11 mouse cellular contexts compared by ENCODE assay signal in genomic region chr16:5885690-5886050, GRCm38 (mm10). TPM values are rescaled to one million over a fixed set of nuclear protein-coding genes. Genes with fewer than 3 reads are reported as not detected.
DNase-seq lines count a peak whose midpoint lies in the region; ATAC-seq lines count a peak whose summit lies in the region.
"Had no signal": no experiment of that assay in that cellular context is flagged by ENCODE, and none has a peak within 500 bp of the region (broad histone marks: within the 10 kb centered on the region; RNA-seq: fewer than 3 reads in every experiment).

No protein-coding gene starts in this region.

- H3K9me3 ChIP-seq in liver, embryonic 11.5 days (ENCODE audit: control insufficient read depth, low read length), result no peaks in the 10 kb centered on the region
- H3K9me3 ChIP-seq in liver, embryonic 12.5 days (replicated peaks), result no peaks in the 10 kb centered on the region
- no peaks in the 10 kb centered on the region for H3K9me3 ChIP-seq in limb, embryonic 10.5 days (replicated peaks)
- H3K9me3 ChIP-seq in stomach, embryonic 15.5 days, result no peaks in the 10 kb centered on the region
- H3K9me3 ChIP-seq: limb, embryonic 15.5 days had no signal

- no peak overlapping the region for H3K9ac ChIP-seq in liver, embryonic 11.5 days (ENCODE audit: low read depth, low read length)
- no peak overlapping the region for H3K9ac ChIP-seq in liver, embryonic 12.5 days
- no peak overlapping the region for H3K9ac ChIP-seq in stomach, embryonic 15.5 days
- H3K9ac ChIP-seq: limb, embryonic 15.5 days had no signal

- H3K27me3 ChIP-seq in liver, embryonic 11.5 days (replicated peaks; ENCODE audit: control insufficient read depth, insufficient read depth, low read length), result peaks cover 25% of the 10 kb centered on the region
- H3K27me3 ChIP-seq in liver, embryonic 12.5 days (replicated peaks), result peaks cover 34% of the 10 kb centered on the region
- peaks cover 53% of the 10 kb centered on the region for H3K27me3 ChIP-seq in limb, embryonic 10.5 days (ENCODE audit: low read depth, poor library complexity, severe bottlenecking)
- peaks cover 28% of the 10 kb centered on the region for H3K27me3 ChIP-seq in stomach, embryonic 15.5 days (replicated peaks)

- H3K4me2 ChIP-seq in liver, embryonic 11.5 days, result no peak overlapping the region; the same call in 1 of the 2 replicates
- no peak overlapping the region for H3K4me2 ChIP-seq in liver, embryonic 12.5 days
- H3K4me2 ChIP-seq in stomach, embryonic 15.5 days, result peak overlapping the region; percentile 37

- no peak for ATAC-seq in liver, embryonic 11.5 days (replicated peaks; ENCODE audit: low FRiP score)
- ATAC-seq in liver, embryonic 12.5 days, result no peak
- ATAC-seq in stomach, embryonic 15.5 days (ENCODE audit: insufficient read depth, low FRiP score, low read depth), result no peak

- no peaks in the 10 kb centered on the region for H3K4me1 ChIP-seq in liver, embryonic 11.5 days (replicated peaks; ENCODE audit: control insufficient read depth, insufficient read depth, low read length)
- no peaks in the 10 kb centered on the region for H3K4me1 ChIP-seq in liver, embryonic 12.5 days
- H3K4me1 ChIP-seq in limb, embryonic 10.5 days, result peaks cover 6% of the 10 kb centered on the region; the same call in 1 of the 2 replicates
- no peaks in the 10 kb centered on the region for H3K4me1 ChIP-seq in stomach, embryonic 15.5 days

- peak; percentile 3 for DNase-seq in embryo, embryonic 11 days
- no peak for DNase-seq in embryo, embryonic 10.5 days (ENCODE audit: low spot score)
- no peak for DNase-seq in liver, embryonic 11.5 days (ENCODE audit: low spot score)
- DNase-seq in limb, embryonic 10.5 days (ENCODE audit: low spot score), result no peak
- no peak for DNase-seq in left cerebral cortex, postnatal 36 days (ENCODE audit: low spot score in 2 of 2)
- DNase-seq in spleen, postnatal 14 days (ENCODE audit: low spot score in 2 of 2), result no peak
- DNase-seq: kidney, adult 11 months had no signal

- no peak overlapping the region for H3K27ac ChIP-seq in liver, embryonic 11.5 days (ENCODE audit: low read depth, low read length)
- H3K27ac ChIP-seq in liver, embryonic 12.5 days, result no peak overlapping the region
- H3K27ac ChIP-seq in limb, embryonic 10.5 days, result no peak overlapping the region
- H3K27ac ChIP-seq in stomach, embryonic 15.5 days, result no peak overlapping the region
- H3K27ac ChIP-seq: limb, embryonic 15.5 days had no signal

- H3K36me3 ChIP-seq in liver, embryonic 11.5 days (ENCODE audit: control insufficient read depth, insufficient read depth, low read length), result no peaks in the 10 kb centered on the region
- no peaks in the 10 kb centered on the region for H3K36me3 ChIP-seq in liver, embryonic 12.5 days
- H3K36me3 ChIP-seq in limb, embryonic 10.5 days, result no peaks in the 10 kb centered on the region
- no peaks in the 10 kb centered on the region for H3K36me3 ChIP-seq in stomach, embryonic 15.5 days
- H3K36me3 ChIP-seq: limb, embryonic 15.5 days had no signal

- 0 out of 2 replicates have a peak overlapping the region, but pooled peaks have one; percentile 26 for H3K4me3 ChIP-seq in liver, embryonic 11.5 days (ENCODE audit: low read depth, low read length)
- no peak overlapping the region for H3K4me3 ChIP-seq in liver, embryonic 12.5 days
- peak overlapping the region; percentile 32 for H3K4me3 ChIP-seq in limb, embryonic 10.5 days
- peak overlapping the region; percentile 21; the same call in 1 of the 2 replicates for H3K4me3 ChIP-seq in stomach, embryonic 15.5 days (replicated peaks)
- H3K4me3 ChIP-seq: erythroblast, embryonic 14.5 days had no signal

- intact Hi-C loops in left cerebral cortex, postnatal 36 days (cut with DNase I), result loop anchor here (10.0 kb wide), 1 partner anchor 599 kb away; no protein-coding TSS in a partner anchor

- WGBS in liver, embryonic 11.5 days, result 7% methylated on average over 15 of the region's 15 CpGs
- WGBS in liver, embryonic 12.5 days (ENCODE audit: insufficient replicate concordance), result 6% methylated on average over 15 of the region's 15 CpGs
- WGBS in limb, embryonic 10.5 days, result 5% methylated on average over 15 of the region's 15 CpGs
- 8% methylated on average over 15 of the region's 15 CpGs for WGBS in stomach, embryonic 15.5 days

RNA-seq across cellular contexts. Expression of gene Rbfox1, which starts 0.5 kb away (rescaled TPM):
- polyA plus RNA-seq in liver, embryonic 11.5 days (2014; fragmentation: Nextera tagmentation; extraction: Ambion mirVana), result 1.2 and 1.4 TPM in 2 replicates
- 0.18 and 0.21 TPM in 2 replicates for polyA plus RNA-seq in liver, embryonic 12.5 days (2016; fragmentation: Nextera tagmentation; extraction: Ambion mirVana)
- 0.64 and 0.90 TPM in 2 replicates for polyA plus RNA-seq in limb, embryonic 10.5 days (2016; fragmentation: Nextera tagmentation; extraction: Ambion mirVana)
- polyA plus RNA-seq in stomach, embryonic 15.5 days (2015; fragmentation: Nextera tagmentation; extraction: Ambion mirVana), result 2.5 and 3.5 TPM in 2 replicates
- total RNA-seq in left cerebral cortex, postnatal 36 days (2021), result 100 to 1,000 TPM; 323 to 338 TPM
- polyA plus RNA-seq: erythroblast, embryonic 14.5 days had no signal
